Mouse (Mus musculus) small intestine, adult 2 months (tissue): Measurements from ENCODE around the gene Lrp1.

ENCODE experiments used
- CTCF ChIP-seq: fragments of 200-500 bp; IDR thresholded peaks from 2 replicates; pipeline ENCODE4 v1.5.1; 2012; ENCODE audit warnings: low read depth, mild to moderate bottlenecking, control low read depth, inconsistent platforms, low read length, moderate library complexity, mixed read lengths; ENCODE audit not compliant: insufficient replicate concordance, insufficient read length; ENCODE audit errors: extremely low read depth
- POLR2A ChIP-seq: fragments of 200-500 bp; IDR thresholded peaks from 2 replicates; pipeline ENCODE4 v1.6.1; 2012; ENCODE audit warnings: low read depth, mild to moderate bottlenecking, control low read depth, inconsistent platforms, low read length, moderate library complexity

DNA sequence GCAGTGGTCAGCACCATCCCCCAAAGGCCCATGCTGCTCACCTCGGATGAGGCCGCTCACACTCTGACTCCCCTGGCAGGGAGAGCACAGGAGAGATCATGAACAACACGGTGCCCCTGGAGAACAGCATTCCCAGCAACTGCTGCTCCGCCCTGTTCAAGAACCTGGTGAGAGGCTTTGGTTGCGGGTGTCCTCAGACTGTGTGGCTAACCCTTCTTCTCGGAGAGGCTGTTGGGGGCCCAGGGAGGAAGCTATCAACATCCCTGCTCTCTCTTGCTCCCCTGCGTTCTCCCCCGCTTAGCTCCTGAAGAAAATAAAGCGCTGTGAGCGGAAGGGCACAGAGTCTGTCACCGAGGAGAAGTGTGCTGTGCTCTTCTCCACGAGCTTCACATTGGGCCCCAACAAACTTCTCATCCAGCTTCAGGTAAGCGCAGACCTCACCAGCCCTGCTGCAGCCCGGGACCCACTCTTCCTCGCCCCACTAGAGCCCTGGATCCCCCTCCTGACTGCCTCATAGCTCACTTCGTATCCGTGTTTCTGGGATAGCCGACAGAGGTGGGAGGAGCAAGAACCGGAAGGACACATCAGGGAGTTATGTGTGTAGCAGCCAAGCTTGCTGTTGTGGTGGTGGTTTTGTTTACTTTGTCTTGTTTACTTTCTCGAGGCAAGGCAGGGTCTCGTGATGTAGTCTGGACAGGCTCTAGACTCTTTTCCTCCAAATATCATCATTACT is 32.1 kb upstream of the Lrp1 start:
- no peak for TF ChIP-seq CTCF
- TF ChIP-seq POLR2A, result no peak
